Mouse (Mus musculus) myocyte (in vitro differentiated cells): ENCODE data around the gene Hsd11b1.

Source experiments
- CEBPB ChIP-seq: IDR thresholded peaks from 2 replicates; pipeline ENCODE4 v1.6.1; 2011; ENCODE audit warnings: mild to moderate bottlenecking, moderate library complexity; ENCODE audit not compliant: poor library complexity, insufficient read depth, severe bottlenecking
- E2F4 ChIP-seq: IDR thresholded peaks from one replicate; pipeline ENCODE4 v1.6.1; 2011; ENCODE audit warnings: mild to moderate bottlenecking, control low read depth, moderate library complexity; ENCODE audit not compliant: insufficient read depth
- MAX ChIP-seq: IDR thresholded peaks from one replicate; pipeline ENCODE4 v1.6.1; 2011; ENCODE audit warnings: low read depth, mild to moderate bottlenecking, control low read depth
- MYOD1 ChIP-seq, 3 experiments: IDR thresholded peaks; one replicate each; pipeline ENCODE4 v1.6.1; 2011; ENCODE audit warnings: control low read depth in 2 of 3, low read depth in 2 of 3, mild to moderate bottlenecking in 2 of 3, moderate library complexity in 1 of 3; ENCODE audit not compliant: insufficient read length in 2 of 3, control insufficient read depth in 1 of 3
- MYOG ChIP-seq, 3 experiments: IDR thresholded peaks; one replicate each; pipeline ENCODE4 v1.6.1; 2011; ENCODE audit warnings: control low read depth in 2 of 3, low read depth in 2 of 3, mild to moderate bottlenecking in 2 of 3; ENCODE audit not compliant: insufficient read length in 2 of 3, control insufficient read depth in 1 of 3, insufficient read depth in 1 of 3
- POLR2A ChIP-seq: IDR thresholded peaks from one replicate; pipeline ENCODE4 v1.6.1; 2011; ENCODE audit warnings: low read depth, mild to moderate bottlenecking, control low read depth, moderate library complexity; ENCODE audit not compliant: insufficient read length
- POLR2AphosphoS2 ChIP-seq: IDR thresholded peaks from one replicate; pipeline ENCODE4 v1.6.1; 2011; ENCODE audit warnings: low read depth, control low read depth; ENCODE audit not compliant: insufficient read length
- REST ChIP-seq: IDR thresholded peaks from one replicate; pipeline ENCODE4 v1.6.1; 2011; ENCODE audit warnings: mild to moderate bottlenecking, control low read depth, moderate library complexity; ENCODE audit not compliant: insufficient read depth, insufficient read length
- SRF ChIP-seq: IDR thresholded peaks from one replicate; pipeline ENCODE4 v1.6.1; 2011; ENCODE audit warnings: low read depth; ENCODE audit not compliant: control insufficient read depth, insufficient read length
- TCF12 ChIP-seq: IDR thresholded peaks from one replicate; pipeline ENCODE4 v1.6.1; 2011; ENCODE audit warnings: mild to moderate bottlenecking, control low read depth; ENCODE audit not compliant: poor library complexity, insufficient read depth, severe bottlenecking
- USF1 ChIP-seq: IDR thresholded peaks from one replicate; pipeline ENCODE4 v1.6.1; 2011; ENCODE audit warnings: low read depth, mild to moderate bottlenecking, control low read depth, moderate library complexity

- TF ChIP-seq MYOD1 (IDR thresholded peaks at IDR 0.05; ENCODE audit: control insufficient read depth in 1 of 3, insufficient read length in 2 of 3, low read depth in 2 of 3) (no peak), POLR2A (no peak), MYOG (IDR thresholded peaks at IDR 0.05; ENCODE audit: control insufficient read depth in 1 of 3, insufficient read depth in 1 of 3, insufficient read length in 2 of 3, low read depth in 2 of 3) (no peak), POLR2AphosphoS2 (no peak), MAX (no peak), E2F4 (no peak), TCF12 (no peak), SRF (no peak), USF1 (no peak), CEBPB (no peak), REST (no peak)
Measured at GRCm38 (mm10) chr1:193227537-193227936, 36.3 kb downstream of the Hsd11b1 start.
